Mouse (Mus musculus) liver, adult 2 months (tissue): ENCODE measurements around the gene Cog7. TPM values are rescaled to one million over a fixed set of nuclear protein-coding genes. Genes with fewer than 3 reads are reported as not detected.

Experiments
- DNase-seq: peaks from one replicate; pipeline ENCODE4 v3.0.0-alpha.2; 2011; ENCODE audit warnings: low read depth, low spot score; ENCODE audit errors: extremely low read depth
- H3K27ac ChIP-seq: fragments of 200-500 bp; replicated peaks from 2 replicates; pipeline ENCODE4 v1.5.1; 2012; ENCODE audit warnings: low read depth, mild to moderate bottlenecking, control low read depth, inconsistent platforms, low read length; ENCODE audit not compliant: insufficient read depth
- H3K27me3 ChIP-seq: fragments of 200-500 bp; 2 replicates; pipeline ENCODE4 v1.6.1; 2012; ENCODE audit warnings: mild to moderate bottlenecking, moderate library complexity, low read length, inconsistent platforms; ENCODE audit not compliant: control insufficient read depth, insufficient read depth
- H3K36me3 ChIP-seq: fragments of 200-500 bp; 2 replicates; pipeline ENCODE4 v1.6.1; 2012; ENCODE audit warnings: low read length, inconsistent platforms; ENCODE audit not compliant: control insufficient read depth, insufficient read depth
- H3K4me1 ChIP-seq: fragments of 200-500 bp; 2 replicates; pipeline ENCODE4 v1.6.1; 2011; ENCODE audit warnings: low read length; ENCODE audit not compliant: control insufficient read depth, insufficient read depth
- H3K4me3 ChIP-seq: fragments of 200-500 bp; 2 replicates; pipeline ENCODE4 v1.5.1; 2011; ENCODE audit warnings: low read depth, mild to moderate bottlenecking, control low read depth, low read length, moderate library complexity; ENCODE audit not compliant: insufficient read depth
- H3K79me2 ChIP-seq: fragments of 200-500 bp; 2 replicates; pipeline ENCODE4 v1.6.1; 2012; ENCODE audit warnings: inconsistent platforms, mild to moderate bottlenecking, low read length, moderate library complexity; ENCODE audit not compliant: control insufficient read depth, insufficient read depth
- H3K9ac ChIP-seq: fragments of 200-500 bp; 2 replicates; pipeline ENCODE4 v1.6.1; 2012; ENCODE audit warnings: low read depth, mild to moderate bottlenecking, control low read depth, inconsistent platforms, low read length
- CTCF ChIP-seq: fragments of 200-500 bp; IDR thresholded peaks from 2 replicates; pipeline ENCODE4 v1.5.1; 2011; ENCODE audit warnings: low read depth, low read length, control low read depth
- POLR2A ChIP-seq: fragments of 200-500 bp; IDR thresholded peaks from 2 replicates; pipeline ENCODE4 v1.6.1; 2011; ENCODE audit warnings: low read length, control low read depth; ENCODE audit not compliant: insufficient read depth; ENCODE audit errors: extremely low read depth
- WGBS: fragments of 180-500 bp; shearing (Covaris S2); methylation state at CpG from one replicate; pipeline ENCODE4 v1.1.7; 2018; 5-methylcytosine and 5-hydroxymethylcytosine counted together
- polyA plus RNA-seq: library from polyadenylated mRNA; depleted of rRNA; stranded (reverse); fragments of >200 nt; gene quantifications from 2 replicates; pipeline ENCODE4 v1.2.3, GENCODE M21; 2012
- total RNA-seq: library from RNA; depleted of rRNA; stranded (reverse); fragments of >200 nt; gene quantifications from 2 replicates; pipeline ENCODE4 v1.2.3, GENCODE M21; 2014

Cog7 gene
- total and polyA plus RNA-seq, 2 experiments = 15.4 to 15.6 TPM

GRCm38 (mm10) chr7:121858939-121859338 lies 122.6 kb downstream of the Cog7 start:
- Histone ChIP-seq H3K9ac (no peak overlapping the region), H3K4me1 (no peaks in the 10 kb centered on the region), H3K27me3 (peaks cover 5% of the 10 kb centered on the region; the same call in 1 of the 2 replicates), H3K36me3 (no peaks in the 10 kb centered on the region), H3K27ac (no peak overlapping the region), H3K4me3 (no peak overlapping the region), H3K79me2 (no peaks in the 10 kb centered on the region)
- no peak for DNase-seq
- WGBS = 79% methylated on average over 8 of the region's 8 CpGs
- TF ChIP-seq POLR2A = no peak
- TF ChIP-seq CTCF = peak; percentile 28; the same call in 1 of the 2 replicates

- no peak for TF ChIP-seq POLR2A
- Histone ChIP-seq H3K79me2 (no peaks in the 10 kb centered on the region), H3K36me3 (no peaks in the 10 kb centered on the region), H3K27ac (no peak overlapping the region), H3K27me3 (peaks cover 5% of the 10 kb centered on the region; the same call in 1 of the 2 replicates), H3K4me3 (no peak overlapping the region), H3K4me1 (no peaks in the 10 kb centered on the region), H3K9ac (no peak overlapping the region)
- DNase-seq = no peak
- WGBS = 86% methylated on average over 11 of the region's 11 CpGs
Observed at GRCm38 (mm10) chr7:121857177-121857884, 124.2 kb downstream of the Cog7 start.

- Histone ChIP-seq H3K36me3 (no peaks in the 10 kb centered on the region), H3K27me3 (no peaks in the 10 kb centered on the region; the same call in 1 of the 2 replicates), H3K79me2 (no peaks in the 10 kb centered on the region), H3K4me1 (no peaks in the 10 kb centered on the region), H3K4me3 (no peak overlapping the region), H3K27ac (no peak overlapping the region), H3K9ac (no peak overlapping the region)
- no peak for TF ChIP-seq POLR2A
- TF ChIP-seq CTCF = no peak
- DNase-seq = no peak
- 85% methylated on average over 8 of the region's 9 CpGs for WGBS
Observed at GRCm38 (mm10) chr7:121848537-121849168, 132.9 kb downstream of the Cog7 start.

GRCm38 (mm10) chr7:121845964-121846363 lies 135.5 kb downstream of the Cog7 start:
- no peaks in the 10 kb centered on the region for H3K36me3 ChIP-seq
- no peaks in the 10 kb centered on the region for H3K4me1 ChIP-seq
- TF ChIP-seq CTCF = no peak
- H3K27me3 ChIP-seq = no peaks in the 10 kb centered on the region; the same call in 1 of the 2 replicates
- no peak overlapping the region for H3K9ac ChIP-seq
- no peak overlapping the region for H3K27ac ChIP-seq
- H3K4me3 ChIP-seq = no peak overlapping the region
- DNase-seq = no peak
- no peaks in the 10 kb centered on the region for H3K79me2 ChIP-seq
- WGBS = 34% methylated on average over 6 of the region's 6 CpGs

GRCm38 (mm10) chr7:121842234-121842633 lies 139.3 kb downstream of the Cog7 start:
- 63% methylated on average over 6 of the region's 6 CpGs for WGBS
- DNase-seq = no peak
- no peaks in the 10 kb centered on the region for H3K4me1 ChIP-seq
- H3K4me3 ChIP-seq = no peak overlapping the region
- H3K79me2 ChIP-seq = no peaks in the 10 kb centered on the region
- no peak overlapping the region for H3K9ac ChIP-seq
- H3K27me3 ChIP-seq = peaks cover 3% of the 10 kb centered on the region; the same call in 1 of the 2 replicates
- H3K36me3 ChIP-seq = no peaks in the 10 kb centered on the region
- H3K27ac ChIP-seq = no peak overlapping the region
- TF ChIP-seq POLR2A = no peak
- TF ChIP-seq CTCF = no peak

GRCm38 (mm10) chr7:121840810-121841209 lies 140.7 kb downstream of the Cog7 start:
- DNase-seq = no peak
- no peak overlapping the region for H3K4me3 ChIP-seq
- no peak overlapping the region for H3K27ac ChIP-seq
- TF ChIP-seq POLR2A (no peak), CTCF (no peak)
- no peak overlapping the region for H3K9ac ChIP-seq
- H3K4me1 ChIP-seq = no peaks in the 10 kb centered on the region
- no peaks in the 10 kb centered on the region for H3K79me2 ChIP-seq
- H3K27me3 ChIP-seq = peaks cover 3% of the 10 kb centered on the region; the same call in 1 of the 2 replicates
- H3K36me3 ChIP-seq = no peaks in the 10 kb centered on the region
- 85% methylated on average over 7 of the region's 7 CpGs for whole genome bisulfite sequencing
